Mouse (Mus musculus) kidney, adult 11 months (tissue): Measurements from ENCODE around the gene Dner.

Source experiments
- DNase-seq: peaks from one replicate; pipeline ENCODE4 v3.0.0; 2022

Dner gene

DNA sequence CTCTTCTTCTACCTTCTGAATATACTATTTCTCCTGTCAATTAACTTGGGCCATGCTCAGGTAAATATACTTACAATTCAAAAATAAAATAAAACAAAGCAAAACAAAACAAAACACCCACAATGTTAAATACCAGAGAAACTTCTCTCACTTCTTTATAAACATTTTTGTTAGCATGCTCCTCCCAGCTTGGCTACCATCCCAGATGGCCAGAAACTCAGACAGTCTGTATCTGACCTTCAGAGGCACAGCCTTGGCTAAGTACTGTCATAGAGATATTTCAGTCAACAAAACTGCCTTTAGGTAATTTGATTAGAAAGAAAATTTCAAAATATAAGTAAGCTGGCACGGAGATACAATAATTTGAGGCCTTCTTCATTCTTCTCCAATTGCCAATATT, 259.7 kb downstream of the Dner start:
- no peak for DNase-seq

GRCm38 (mm10) chr1:84433291-84433980, 262.6 kb downstream of the Dner start:
- no peak for DNase-seq

- DNase-seq, result no peak
Measured at GRCm38 (mm10) chr1:84432311-84432710, 263.7 kb downstream of the Dner start.

DNA sequence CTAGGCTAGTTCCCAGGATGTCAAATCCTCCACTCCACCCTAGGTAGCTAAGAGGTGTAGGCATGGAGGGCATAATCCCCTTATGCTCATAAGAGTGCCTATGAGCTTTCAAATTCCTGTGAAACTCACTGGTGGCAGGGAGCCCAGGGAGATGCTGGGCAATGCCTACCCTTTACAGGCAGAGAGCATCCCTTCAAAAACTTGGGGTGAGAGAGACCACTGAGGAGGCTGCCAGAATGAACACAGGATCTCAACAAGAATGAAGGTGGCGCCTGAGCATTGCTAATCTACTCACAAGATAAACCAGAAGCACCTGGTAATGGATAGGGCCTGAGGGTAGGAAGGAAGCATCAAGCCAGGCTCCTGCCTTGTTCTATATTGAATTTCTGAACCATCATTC, 267.7 kb downstream of the Dner start:
- DNase-seq, result no peak

GRCm38 (mm10) chr1:84427757-84428156, 268.3 kb downstream of the Dner start:
- DNase-seq, result no peak

DNA sequence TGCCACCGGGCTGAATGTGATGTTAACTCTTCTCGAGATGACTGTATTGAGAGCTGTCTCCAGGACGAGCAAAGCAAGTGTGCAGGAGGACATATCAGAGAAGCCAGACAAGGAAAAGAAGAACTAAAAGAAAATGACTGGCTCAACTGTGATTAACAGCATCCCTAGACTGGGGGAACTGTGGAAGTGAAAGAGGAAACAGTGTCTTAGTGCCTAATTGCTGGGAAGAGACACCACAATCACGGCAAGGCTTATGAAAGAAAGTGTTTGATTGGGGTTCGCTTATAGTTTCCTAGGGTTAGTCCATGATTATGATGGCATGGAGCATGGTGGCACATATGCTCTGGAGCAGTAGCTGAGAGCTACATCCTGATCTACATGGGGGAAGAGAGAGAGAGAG, 269.3 kb downstream of the Dner start:
- no peak for DNase-seq

- DNase-seq, result no peak
Measured at GRCm38 (mm10) chr1:84422881-84423280, 273.1 kb downstream of the Dner start.

DNA sequence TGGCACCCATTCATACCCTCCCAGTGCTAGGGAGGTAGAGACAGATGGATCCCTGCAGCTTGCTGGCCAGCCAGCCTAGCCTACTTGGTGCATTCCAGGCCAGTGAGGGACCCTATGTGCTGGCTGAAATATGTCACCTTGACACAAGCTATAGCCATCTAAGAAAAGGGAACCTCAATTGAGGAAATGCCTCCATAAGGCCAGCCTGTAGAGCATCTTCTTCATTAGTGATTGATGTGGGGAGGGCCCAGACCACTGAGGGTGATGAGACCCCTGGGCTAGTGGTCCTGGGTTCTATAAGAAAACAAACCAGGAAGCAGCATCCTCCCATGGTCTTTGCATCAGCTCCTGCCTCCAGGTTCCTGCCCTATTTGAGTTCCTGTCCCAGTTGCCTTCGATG, 274.2 kb downstream of the Dner start:
- no peak for DNase-seq

DNA sequence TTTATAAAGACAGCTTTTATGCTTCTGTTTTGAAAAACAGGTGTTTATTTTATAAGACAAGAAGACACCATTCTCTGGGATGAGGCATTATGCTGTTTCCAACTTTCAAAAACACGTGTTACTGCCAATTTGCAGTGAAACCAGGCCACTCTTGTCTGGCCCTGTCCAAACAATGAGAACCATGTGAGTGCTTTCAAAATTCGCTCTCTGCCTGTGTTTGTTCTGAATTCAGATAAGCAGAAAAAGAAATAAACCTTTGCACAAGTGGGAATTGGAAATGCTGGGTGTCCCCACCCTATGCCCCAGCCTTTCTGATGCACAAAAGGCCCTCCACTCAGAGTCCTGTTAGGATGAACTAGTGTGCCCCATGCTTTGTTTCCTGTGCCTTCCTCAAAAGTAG, 276.6 kb downstream of the Dner start:
- DNase-seq, result no peak

- no peak for DNase-seq
Measured at GRCm38 (mm10) chr1:84418511-84418910, 277.5 kb downstream of the Dner start.

GRCm38 (mm10) chr1:84417761-84418238, 278.2 kb downstream of the Dner start:
- DNase-seq, result peak; percentile 17

GRCm38 (mm10) chr1:84417276-84417675, 278.7 kb downstream of the Dner start:
- DNase-seq, result no peak

GRCm38 (mm10) chr1:84414464-84414863, 281.6 kb downstream of the Dner start:
- no peak for DNase-seq

GRCm38 (mm10) chr1:84409514-84409913, 286.5 kb downstream of the Dner start:
- DNase-seq, result no peak

- DNase-seq, result no peak
Measured at GRCm38 (mm10) chr1:84408873-84409272, 287.1 kb downstream of the Dner start.

DNA sequence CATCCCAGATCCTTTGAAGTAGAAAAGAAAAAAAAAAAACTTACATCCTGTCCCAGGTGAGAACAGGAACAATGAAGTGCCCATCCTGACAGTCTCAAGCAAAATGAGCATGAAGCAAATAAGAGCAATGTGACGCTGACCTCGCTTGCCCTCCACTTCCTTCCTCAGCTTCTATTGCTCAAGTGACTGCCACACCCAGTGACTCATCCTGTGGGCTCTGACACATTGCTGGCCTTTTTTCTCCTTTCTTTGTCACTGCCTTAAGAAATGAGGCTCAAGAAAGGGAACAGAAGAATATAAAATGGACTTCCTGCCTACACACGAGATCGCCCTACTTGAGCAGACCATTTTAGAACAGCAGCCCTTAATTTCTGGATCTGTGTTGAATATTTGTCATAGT, 289.1 kb downstream of the Dner start:
- peak; percentile 48 for DNase-seq

DNA sequence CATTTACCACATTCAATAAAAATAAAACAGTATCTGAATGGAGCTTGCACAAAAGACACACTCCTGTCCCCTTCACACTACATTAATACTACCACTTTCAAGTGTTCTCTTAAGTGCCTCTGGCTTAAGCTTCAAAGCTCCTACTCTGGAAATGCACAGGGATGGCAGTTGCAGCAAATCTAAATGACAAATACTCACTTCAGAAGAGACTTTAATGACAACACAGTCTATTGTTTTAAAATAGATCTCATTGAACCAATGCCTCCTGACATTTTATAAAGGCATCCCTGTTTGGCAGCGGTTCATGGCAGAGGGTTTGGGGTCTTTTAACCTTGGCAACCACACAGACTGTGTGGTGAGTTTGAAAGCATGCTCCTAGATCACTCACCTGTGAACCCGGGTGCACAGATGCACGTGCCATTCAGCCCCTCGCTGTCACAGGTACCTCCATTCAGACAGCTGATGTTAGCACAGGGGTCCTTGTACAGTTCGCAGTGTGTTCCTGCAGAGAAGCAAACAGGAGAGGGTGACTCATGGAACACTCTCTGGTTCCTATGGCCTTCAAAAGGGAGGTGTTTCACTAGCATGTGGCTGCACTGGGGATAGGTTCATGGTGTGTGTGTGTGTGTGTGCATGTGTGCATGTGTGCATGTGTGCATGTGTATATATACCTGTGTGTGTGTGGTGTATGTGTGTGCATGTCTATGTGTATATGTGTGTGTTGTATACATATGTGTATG, 290.3 kb downstream of the Dner start:
- DNase-seq, result no peak

DNA sequence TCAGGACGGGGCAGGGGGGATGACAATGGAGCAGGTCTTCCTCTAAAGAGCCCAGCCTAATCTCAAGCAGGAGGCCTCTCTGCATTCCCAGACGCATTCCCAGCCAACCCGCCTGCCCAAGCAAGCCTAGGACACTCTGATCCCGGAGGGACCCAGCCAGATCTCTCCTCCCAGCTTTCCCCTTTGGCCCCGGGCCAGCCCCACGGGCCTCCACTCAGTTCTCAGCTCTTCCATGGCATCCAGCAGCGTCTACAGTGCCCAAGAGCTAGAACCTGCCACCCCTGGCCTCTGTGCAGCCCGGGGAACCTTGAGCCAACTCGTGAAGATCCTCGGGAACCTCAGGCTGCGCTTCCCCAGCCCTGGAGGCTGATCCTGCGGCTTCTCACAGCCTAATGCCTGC, 291.1 kb downstream of the Dner start:
- DNase-seq, result no peak

DNA sequence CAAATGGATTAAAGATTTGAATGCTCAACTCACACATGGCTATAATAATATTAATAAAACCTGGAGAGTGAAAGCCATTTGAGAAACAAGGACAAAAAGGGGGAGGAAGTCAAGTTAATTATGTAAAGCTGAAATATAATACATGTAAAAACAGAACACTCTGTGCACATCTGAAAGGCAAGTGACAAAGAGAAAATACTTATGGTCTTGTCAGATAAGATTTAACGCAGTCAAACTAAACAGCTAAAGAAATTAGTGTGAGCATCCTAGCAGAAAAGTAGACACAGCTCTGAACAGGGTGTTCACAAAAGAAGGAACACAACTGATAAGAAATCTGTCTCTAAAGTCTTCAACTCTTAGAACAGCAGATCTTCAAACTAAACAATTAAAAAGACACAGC, 293.9 kb downstream of the Dner start:
- no peak for DNase-seq

DNA sequence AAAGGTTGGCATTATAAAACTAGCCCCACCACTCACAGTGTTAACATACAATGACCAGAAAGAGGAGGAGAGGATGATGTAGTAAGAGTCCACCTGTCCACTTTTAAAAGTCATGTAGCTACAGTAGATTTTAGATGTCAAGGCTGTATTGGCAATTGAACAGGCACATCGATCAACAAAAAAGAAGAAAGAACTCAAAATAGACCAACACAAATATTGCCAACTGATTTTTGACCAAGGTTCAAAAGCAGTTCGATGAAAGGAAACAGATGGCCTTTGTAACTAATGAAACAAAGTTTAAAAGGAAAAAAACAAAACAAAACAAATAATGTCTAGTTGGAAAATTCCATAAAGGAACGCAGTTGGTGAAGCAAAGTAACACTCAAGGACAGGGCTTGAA, 296.4 kb downstream of the Dner start:
- no peak for DNase-seq

DNA sequence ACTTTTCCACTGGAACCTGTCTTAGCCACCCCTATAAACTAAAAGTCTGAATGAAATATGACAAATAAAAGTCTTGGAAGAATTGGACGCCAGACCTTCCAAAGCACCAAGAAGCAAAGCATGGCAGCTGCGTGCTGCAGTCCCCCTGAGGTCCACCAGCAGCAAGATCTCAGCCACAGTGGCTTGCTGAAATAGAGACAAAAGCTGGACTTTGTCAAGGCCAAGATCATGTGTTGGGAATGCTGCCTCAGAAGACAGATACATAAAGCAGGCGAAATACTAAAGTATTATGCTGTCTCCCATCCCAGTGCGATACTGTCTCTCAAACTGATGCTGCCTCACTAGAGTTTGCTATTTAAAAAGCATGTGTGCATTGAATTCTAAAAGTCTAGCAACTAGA, 296.9 kb downstream of the Dner start:
- DNase-seq, result no peak

DNA sequence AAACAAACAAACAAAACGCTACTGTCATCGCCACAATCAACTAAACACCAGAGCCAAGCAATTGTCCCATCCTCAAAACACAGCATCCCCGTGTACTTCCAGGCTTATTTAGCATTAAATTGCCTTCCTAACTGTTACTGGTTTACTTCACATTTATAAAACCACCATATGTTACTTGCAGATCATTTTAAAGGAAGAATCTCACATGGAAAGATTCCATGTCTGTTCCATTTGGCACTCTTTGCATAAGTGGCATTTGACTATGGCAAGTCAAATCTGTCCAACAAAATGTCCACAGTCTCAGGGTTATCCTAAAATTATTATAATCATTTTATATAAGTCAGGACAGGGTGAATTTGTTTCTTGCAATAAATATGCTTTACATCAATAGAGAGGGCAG, 299.2 kb downstream of the Dner start:
- no peak for DNase-seq

- DNase-seq, result no peak
Measured at GRCm38 (mm10) chr1:84395928-84396327, 300.1 kb downstream of the Dner start.

GRCm38 (mm10) chr1:84390961-84391360, 305.1 kb downstream of the Dner start:
- no peak for DNase-seq

GRCm38 (mm10) chr1:84387616-84388015, 308.4 kb downstream of the Dner start:
- no peak for DNase-seq
